Mouse (Mus musculus): ENCODE results near the gene Ybx2.
A peak's percentile ranks its signal among the peaks of the same experiment; 100 is the strongest.

The Ybx2 gene

DNA sequence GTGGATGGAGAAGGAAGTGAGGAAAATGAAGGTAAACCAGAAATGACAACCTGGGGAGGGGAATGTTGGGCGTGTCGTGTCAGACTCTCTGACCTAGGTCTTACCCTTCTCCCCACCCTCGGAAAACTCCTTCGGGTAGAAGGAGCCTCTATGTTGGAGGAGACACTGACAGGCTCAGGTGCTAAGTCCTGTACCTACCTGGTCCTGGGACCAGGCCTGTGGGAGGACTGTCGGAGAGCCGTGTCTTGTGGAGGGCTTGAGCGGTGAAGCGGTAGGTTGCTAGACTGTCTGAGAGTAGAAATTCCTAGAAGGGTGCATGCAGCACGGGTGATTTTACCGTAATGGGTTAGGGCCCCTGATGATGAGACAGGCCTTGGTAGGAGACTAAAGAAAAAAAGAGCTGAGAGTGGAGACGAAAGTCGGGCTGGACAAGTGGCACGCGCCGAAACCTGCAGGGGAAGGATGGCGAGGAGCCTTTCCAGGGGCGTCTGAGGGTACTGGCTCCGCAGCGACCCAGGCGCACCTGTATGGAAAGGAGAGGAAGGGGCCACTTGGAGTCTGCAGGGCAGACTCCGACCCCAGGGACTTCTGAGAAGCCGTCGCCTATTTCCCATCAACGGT lies 29.2 kb downstream of the Ybx2 start, which contains the start of gene Cldn7:
Cldn7 (plus strand) TSS at position 130 of the 621 bp plus-strand sequence.
- DNase-seq (ENCODE audit: low spot score), result no peak

- peak; percentile 86 for DNase-seq (ENCODE audit: low spot score)
These were observed 29.8 kb downstream of the Ybx2 start for GRCm38 (mm10) chr11:69965271-69966005.

- peak; percentile 70 for DNase-seq (ENCODE audit: low spot score)
These were observed 30.6 kb downstream of the Ybx2 start for GRCm38 (mm10) chr11:69966006-69966859.

DNA sequence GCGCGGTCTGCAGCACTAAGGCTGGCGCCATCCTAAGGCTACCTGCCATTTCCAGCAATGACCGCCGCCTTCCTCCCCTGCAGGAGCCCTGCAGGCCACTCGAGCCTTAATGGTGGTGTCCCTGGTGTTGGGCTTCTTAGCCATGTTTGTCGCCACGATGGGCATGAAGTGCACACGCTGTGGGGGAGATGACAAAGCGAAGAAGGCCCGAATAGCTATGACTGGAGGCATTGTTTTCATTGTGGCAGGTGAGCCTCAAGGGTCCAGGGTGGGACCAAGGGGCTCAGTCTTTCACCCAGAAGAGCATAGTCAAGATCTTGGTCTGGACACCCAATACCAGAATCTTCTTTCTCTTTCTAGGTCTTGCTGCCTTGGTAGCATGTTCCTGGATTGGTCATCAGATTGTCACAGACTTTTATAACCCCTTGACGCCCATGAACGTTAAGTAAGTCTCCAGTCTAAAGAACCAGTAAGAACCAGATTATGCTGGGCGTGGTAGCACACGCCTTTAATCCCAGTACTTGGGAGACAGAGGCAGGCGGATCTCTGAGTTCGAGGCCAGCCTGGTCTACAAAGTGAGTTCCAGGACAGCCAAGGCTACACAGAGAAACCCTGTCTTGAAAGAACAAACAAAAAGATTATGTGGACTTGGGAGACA lies 31.4 kb downstream of the Ybx2 start:
- no peak for DNase-seq (ENCODE audit: low spot score)

GRCm38 (mm10) chr11:69968793-69969192 lies 33.2 kb downstream of the Ybx2 start:
- no peak for DNase-seq (ENCODE audit: low spot score)

DNA sequence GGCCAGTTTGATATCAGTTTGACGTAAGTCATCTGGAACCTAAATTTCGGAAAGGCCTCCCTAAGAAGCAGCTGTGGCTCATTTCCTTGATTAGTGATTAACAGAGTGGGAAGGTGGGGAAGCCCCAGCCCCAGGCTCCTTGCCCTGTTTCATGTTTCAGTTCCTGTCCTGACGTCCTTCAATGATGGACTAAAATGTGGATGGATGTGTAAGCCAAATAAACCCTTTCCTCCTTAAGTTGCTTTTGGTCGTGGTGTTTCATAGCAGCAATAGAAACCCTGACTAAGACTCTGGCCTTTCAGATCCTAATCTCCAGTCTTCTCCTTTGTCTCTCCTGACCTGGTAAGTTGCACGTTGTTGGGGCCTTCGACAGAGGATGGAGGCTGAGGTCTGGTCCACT lies 34.6 kb downstream of the Ybx2 start:
- no peak for DNase-seq (ENCODE audit: low spot score)

GRCm38 (mm10) chr11:69970775-69971174 lies 35.2 kb downstream of the Ybx2 start:
- DNase-seq (ENCODE audit: low spot score), result no peak

- DNase-seq (ENCODE audit: low spot score), result no peak
These were observed 39.3 kb downstream of the Ybx2 start for GRCm38 (mm10) chr11:69974907-69975306.

DNA sequence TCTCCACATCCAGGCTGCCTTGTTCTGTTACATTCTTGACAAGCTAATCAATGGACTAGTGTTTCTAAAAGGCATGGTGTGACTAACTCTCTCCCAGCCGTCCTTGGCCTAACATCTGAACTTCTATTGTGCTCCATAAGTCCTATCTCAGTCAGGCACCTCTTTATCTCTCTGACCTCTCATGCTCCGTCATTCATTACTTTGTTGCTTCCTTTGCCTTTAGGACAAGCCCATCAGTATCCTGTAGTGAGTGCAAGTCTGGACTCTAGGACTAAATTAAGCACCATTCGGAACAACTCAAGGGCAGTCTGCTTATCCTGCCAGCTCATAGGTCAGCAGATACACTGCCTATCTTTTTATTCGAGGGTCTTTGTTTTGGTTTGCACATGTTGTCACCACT lies 40.7 kb downstream of the Ybx2 start:
- DNase-seq (ENCODE audit: low spot score), result no peak

DNA sequence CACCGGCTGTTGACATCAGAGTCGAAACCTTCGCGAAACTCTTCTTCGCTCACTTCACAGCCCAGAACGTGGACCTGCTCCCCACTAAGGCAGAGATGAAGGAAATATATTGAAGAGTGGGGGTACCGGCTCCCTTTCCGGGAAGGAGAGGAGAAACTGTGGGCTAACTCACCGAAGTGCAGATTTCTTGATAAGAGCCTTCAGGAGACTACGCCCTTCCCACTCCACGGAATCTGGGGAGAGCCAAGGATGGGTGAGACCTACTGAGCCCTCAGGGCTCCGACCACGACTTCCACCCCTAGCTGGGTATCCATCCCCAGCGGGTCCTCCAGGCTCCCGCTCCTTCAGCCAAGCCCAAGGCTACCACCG lies 44.2 kb downstream of the Ybx2 start:
- no peak for DNase-seq (ENCODE audit: low spot score)

- peak; percentile 96 for DNase-seq (ENCODE audit: low spot score)
These were observed 44.9 kb downstream of the Ybx2 start for GRCm38 (mm10) chr11:69980196-69981140.

GRCm38 (mm10) chr11:69981141-69981762 lies 45.7 kb downstream of the Ybx2 start, which contains the start of gene Ctdnep1:
Ctdnep1 (plus strand) TSS chr11:69981156.
- no peak for DNase-seq (ENCODE audit: low spot score)

GRCm38 (mm10) chr11:69982225-69982624 lies 46.6 kb downstream of the Ybx2 start, which contains the start of gene Elp5:
Elp5 (minus strand) TSS chr11:69982517.
- DNase-seq (ENCODE audit: low spot score), result no peak

DNA sequence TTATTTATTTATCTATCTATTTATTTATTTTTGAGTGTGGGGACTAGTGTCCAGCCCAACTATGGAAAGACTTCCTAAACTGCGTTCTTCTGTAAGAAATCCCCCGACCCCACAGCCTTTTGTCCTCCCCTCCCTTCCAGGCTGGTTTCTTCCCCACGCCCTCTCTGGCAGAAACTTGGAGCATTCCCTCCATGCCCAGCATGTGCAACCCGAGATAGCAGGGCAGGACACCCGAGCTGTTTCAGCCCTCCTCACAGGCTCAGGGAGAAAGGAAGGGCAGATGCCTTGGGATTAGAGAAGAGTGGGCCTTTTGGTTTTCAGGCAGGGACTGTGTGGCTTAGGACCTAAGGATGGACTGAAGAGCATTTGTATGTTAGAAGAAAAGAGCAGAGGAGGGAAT lies 47.3 kb downstream of the Ybx2 start:
- no peak for DNase-seq (ENCODE audit: low spot score)

DNA sequence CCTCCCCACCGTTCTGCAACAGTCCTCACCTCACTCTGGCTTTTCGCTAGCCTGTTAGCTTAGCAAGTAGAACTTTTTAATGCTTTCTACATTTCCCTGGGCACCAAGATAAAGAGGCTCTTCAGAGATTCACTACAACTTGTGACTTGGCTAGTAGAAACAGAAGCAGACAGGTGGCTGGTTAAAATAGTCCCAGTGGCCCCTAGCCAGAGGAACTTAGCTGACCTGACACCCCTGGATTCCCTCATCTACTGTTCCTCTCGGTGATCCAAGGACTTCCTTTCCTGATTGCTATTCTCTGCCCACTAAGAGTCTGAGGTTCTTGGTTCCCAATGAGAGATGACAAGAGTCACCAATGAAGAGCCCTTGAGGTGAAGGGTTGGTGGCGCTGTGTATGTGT lies 47.8 kb downstream of the Ybx2 start:
- DNase-seq (ENCODE audit: low spot score), result no peak

GRCm38 (mm10) chr11:69984431-69984830 lies 48.8 kb downstream of the Ybx2 start:
- DNase-seq (ENCODE audit: low spot score), result no peak

GRCm38 (mm10) chr11:69989949-69990348 lies 54.4 kb downstream of the Ybx2 start:
- DNase-seq (ENCODE audit: low spot score), result no peak
